Mouse (Mus musculus) G1E (cell line): Measurements from ENCODE around the gene Acmsd.

Source experiments
- CTCF ChIP-seq: IDR thresholded peaks from 2 replicates; pipeline ENCODE4 v1.5.1; 2012; ENCODE audit warnings: low read depth, low read length, inconsistent platforms, mixed read lengths
- GATA1 ChIP-seq: IDR thresholded peaks from 2 replicates; pipeline ENCODE4 v1.6.1; 2012; ENCODE audit warnings: borderline replicate concordance, low read length, inconsistent platforms, mixed read lengths
- TAL1 ChIP-seq: conservative IDR thresholded peaks from 2 replicates; pipeline ENCODE4 v1.6.1; 2012; ENCODE audit warnings: low read depth, low read length, inconsistent platforms, mixed read lengths

DNA sequence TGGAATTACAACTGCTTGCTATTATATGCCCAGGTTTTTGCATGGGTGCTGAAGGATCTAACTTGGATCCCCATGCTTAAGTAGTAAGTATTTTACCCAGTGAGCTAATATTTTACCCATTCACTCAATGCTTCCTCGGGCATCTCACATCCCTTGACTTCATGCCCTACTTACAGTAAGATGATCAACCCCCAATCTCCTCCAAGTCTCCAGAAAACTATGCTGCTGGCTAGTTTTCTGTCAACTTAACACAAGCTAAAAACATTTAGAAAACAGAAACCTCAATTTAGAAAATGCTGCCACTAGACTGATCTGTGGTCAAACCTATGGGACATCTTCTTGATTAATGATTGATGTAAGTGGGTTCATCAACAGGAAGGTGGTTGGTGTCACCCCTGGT, 10.9 kb upstream of the Acmsd start:
- no peak for TF ChIP-seq CTCF
- TF ChIP-seq GATA1: no peak
- TF ChIP-seq TAL1: no peak
